Mouse (Mus musculus) hindbrain, embryonic 15.5 days (tissue): ENCODE data around the gene Lamp1. TPM values are rescaled to one million over a fixed set of nuclear protein-coding genes. Genes with fewer than 3 reads are reported as not detected.

Experiments
- ATAC-seq: fragments of 200-750 bp; cut with Nextera tagmentation; 2 replicates; pipeline ENCODE4 v1.8.0; 2017; ENCODE audit warnings: low read depth, moderate number of reproducible peaks, moderate TSS enrichment; ENCODE audit not compliant: low FRiP score
- H3K27ac ChIP-seq: fragments of 300-500 bp; sonication (generic); replicated peaks from 2 replicates; pipeline ENCODE4 v1.5.1; 2015; ENCODE audit warnings: mild to moderate bottlenecking, inconsistent platforms
- H3K27me3 ChIP-seq: fragments of 300-500 bp; sonication (generic); 2 replicates; pipeline ENCODE4 v1.6.1; 2015; ENCODE audit warnings: control low read depth, inconsistent platforms
- H3K36me3 ChIP-seq: fragments of 300-500 bp; sonication (generic); 2 replicates; pipeline ENCODE4 v1.6.1; 2015; ENCODE audit warnings: control low read depth, inconsistent platforms
- H3K4me1 ChIP-seq: fragments of 300-500 bp; sonication (generic); replicated peaks from 2 replicates; pipeline ENCODE4 v1.6.1; 2015; ENCODE audit warnings: control low read depth, inconsistent platforms
- H3K4me2 ChIP-seq: fragments of 300-500 bp; sonication (generic); 2 replicates; pipeline ENCODE4 v1.6.1; 2015; ENCODE audit warnings: moderate library complexity, mild to moderate bottlenecking, inconsistent platforms
- H3K4me3 ChIP-seq: fragments of 300-500 bp; sonication (generic); 2 replicates; pipeline ENCODE4 v1.5.1; 2015; ENCODE audit warnings: mild to moderate bottlenecking, inconsistent platforms
- H3K9ac ChIP-seq: fragments of 300-500 bp; sonication (generic); 2 replicates; pipeline ENCODE4 v1.6.1; 2015; ENCODE audit warnings: inconsistent platforms
- H3K9me3 ChIP-seq: fragments of 300-500 bp; sonication (generic); 2 replicates; pipeline ENCODE4 v1.6.1; 2016; ENCODE audit warnings: control low read depth, inconsistent platforms
- WGBS: fragments of 180-500 bp; shearing (Covaris S2); methylation state at CpG from one replicate; pipeline ENCODE4 v1.1.7; 2015; 5-methylcytosine and 5-hydroxymethylcytosine counted together
- polyA plus RNA-seq: library from polyadenylated mRNA; unstranded; fragments of >200 nt; fragmentation: Nextera tagmentation; extraction: Ambion mirVana; gene quantifications from 2 replicates; pipeline ENCODE4 v1.2.1, GENCODE M21; 2015

Gene Lamp1
- polyA plus RNA-seq, 1 experiment from 2014 or later = 317 TPM

GRCm38 (mm10) chr8:13148476-13148875, 10.5 kb upstream of the Lamp1 start:
- Histone ChIP-seq H3K27me3 (no peaks in the 10 kb centered on the region), H3K4me2 (no peak overlapping the region), H3K36me3 (peaks cover 60% of the 10 kb centered on the region), H3K4me3 (no peak overlapping the region), H3K9me3 (no peaks in the 10 kb centered on the region), H3K4me1 (no peaks in the 10 kb centered on the region), H3K9ac (no peak overlapping the region), H3K27ac (no peak overlapping the region)
- ATAC-seq = no peak
- 93% methylated on average over 2 of the region's 2 CpGs for WGBS

- Histone ChIP-seq H3K27me3 (no peaks in the 10 kb centered on the region), H3K4me1 (no peaks in the 10 kb centered on the region), H3K9ac (no peak overlapping the region), H3K4me2 (no peak overlapping the region), H3K9me3 (no peaks in the 10 kb centered on the region), H3K4me3 (no peak overlapping the region), H3K36me3 (peaks cover 53% of the 10 kb centered on the region), H3K27ac (no peak overlapping the region)
- WGBS = 91% methylated on average over 2 of the region's 2 CpGs
- no peak for ATAC-seq
Measured at GRCm38 (mm10) chr8:13149287-13149686, 9.7 kb upstream of the Lamp1 start.

DNA sequence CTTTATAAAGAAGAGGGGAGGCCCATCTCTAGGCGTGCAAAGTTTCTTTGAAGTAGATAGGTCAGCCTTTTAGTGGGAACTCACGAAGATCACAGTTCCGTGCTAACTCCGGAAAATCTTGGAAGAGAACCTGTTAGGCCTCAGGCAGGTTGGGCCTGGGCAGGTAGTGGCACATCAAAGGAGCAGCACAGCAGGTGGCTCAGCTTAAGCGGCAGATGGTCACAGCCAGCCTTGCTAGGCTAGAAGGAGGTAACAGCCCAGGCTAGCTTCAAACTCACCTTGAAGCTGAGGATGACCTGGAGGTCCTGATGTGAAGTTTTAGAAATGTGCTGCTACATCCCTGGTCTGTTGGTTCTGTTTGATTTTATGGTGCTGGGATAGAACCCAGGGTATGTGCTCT, 9.1 kb upstream of the Lamp1 start:
- H3K27me3 ChIP-seq = no peaks in the 10 kb centered on the region
- H3K4me2 ChIP-seq = no peak overlapping the region
- no peaks in the 10 kb centered on the region for H3K9me3 ChIP-seq
- no peak overlapping the region for H3K9ac ChIP-seq
- H3K27ac ChIP-seq = no peak overlapping the region
- H3K4me3 ChIP-seq = no peak overlapping the region
- WGBS = 71% methylated on average over 5 of the region's 5 CpGs
- ATAC-seq = no peak
- peaks cover 47% of the 10 kb centered on the region for H3K36me3 ChIP-seq
- no peaks in the 10 kb centered on the region for H3K4me1 ChIP-seq

DNA sequence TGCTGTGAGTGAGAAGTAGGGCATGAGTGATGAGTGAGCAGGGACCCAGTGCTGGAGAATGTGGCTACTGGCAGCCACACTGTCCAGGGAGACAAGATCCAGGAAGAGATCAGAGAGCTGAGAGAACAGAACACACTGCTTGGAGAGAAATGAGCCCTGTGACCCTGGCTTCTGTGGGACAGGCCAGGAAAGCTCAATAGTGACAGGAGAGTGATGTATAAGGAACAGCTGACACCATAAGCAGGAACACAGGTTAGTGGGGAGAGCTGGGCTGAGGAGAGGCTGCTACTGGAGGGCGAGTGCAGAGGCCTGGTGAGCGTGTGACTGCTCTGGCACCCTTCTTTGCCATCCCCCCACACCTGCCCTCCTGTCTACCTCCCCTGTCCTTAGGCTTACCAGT, 8.0 kb upstream of the Lamp1 start:
- 90% methylated on average over 2 of the region's 2 CpGs for WGBS
- no peak overlapping the region for H3K4me3 ChIP-seq
- no peak for ATAC-seq
- no peak overlapping the region for H3K9ac ChIP-seq
- peaks cover 36% of the 10 kb centered on the region for H3K36me3 ChIP-seq
- H3K9me3 ChIP-seq = no peaks in the 10 kb centered on the region
- H3K4me2 ChIP-seq = no peak overlapping the region
- no peaks in the 10 kb centered on the region for H3K27me3 ChIP-seq
- no peaks in the 10 kb centered on the region for H3K4me1 ChIP-seq
- no peak overlapping the region for H3K27ac ChIP-seq

DNA sequence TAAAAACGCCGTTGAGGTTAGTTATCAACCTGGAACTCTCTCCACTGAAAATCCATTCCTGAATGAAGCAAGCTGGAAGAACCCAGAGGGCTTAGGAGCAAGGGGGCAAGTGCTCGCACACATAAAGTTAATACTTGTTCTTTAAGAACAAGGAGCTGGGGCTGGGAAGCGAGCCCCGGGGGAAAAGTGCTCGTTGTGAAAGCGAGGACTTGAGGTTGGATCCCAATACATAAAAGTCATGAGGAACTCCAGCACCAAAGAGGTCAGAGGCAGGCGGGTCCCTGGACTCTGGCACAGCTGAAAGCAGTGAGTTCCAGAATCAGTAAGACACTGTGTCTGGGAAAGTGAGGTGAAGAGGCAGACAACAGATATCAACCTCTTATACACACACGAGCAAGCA, 4.9 kb upstream of the Lamp1 start:
- H3K4me1 ChIP-seq = peaks cover 5% of the 10 kb centered on the region
- no peak overlapping the region for H3K4me2 ChIP-seq
- H3K4me3 ChIP-seq = no peak overlapping the region
- H3K27ac ChIP-seq = no peak overlapping the region
- no peak overlapping the region for H3K9ac ChIP-seq
- no peaks in the 10 kb centered on the region for H3K27me3 ChIP-seq
- H3K36me3 ChIP-seq = peaks cover 10% of the 10 kb centered on the region
- no peak for ATAC-seq
- WGBS = 83% methylated on average over 9 of the region's 9 CpGs
- no peaks in the 10 kb centered on the region for H3K9me3 ChIP-seq

GRCm38 (mm10) chr8:13155358-13155757, 3.6 kb upstream of the Lamp1 start:
- Histone ChIP-seq H3K9me3 (no peaks in the 10 kb centered on the region), H3K4me3 (no peak overlapping the region), H3K36me3 (no peaks in the 10 kb centered on the region), H3K27ac (no peak overlapping the region), H3K27me3 (no peaks in the 10 kb centered on the region), H3K4me2 (no peak overlapping the region), H3K9ac (no peak overlapping the region), H3K4me1 (peaks cover 13% of the 10 kb centered on the region)
- no peak for ATAC-seq
- 72% methylated on average over 9 of the region's 9 CpGs for WGBS

DNA sequence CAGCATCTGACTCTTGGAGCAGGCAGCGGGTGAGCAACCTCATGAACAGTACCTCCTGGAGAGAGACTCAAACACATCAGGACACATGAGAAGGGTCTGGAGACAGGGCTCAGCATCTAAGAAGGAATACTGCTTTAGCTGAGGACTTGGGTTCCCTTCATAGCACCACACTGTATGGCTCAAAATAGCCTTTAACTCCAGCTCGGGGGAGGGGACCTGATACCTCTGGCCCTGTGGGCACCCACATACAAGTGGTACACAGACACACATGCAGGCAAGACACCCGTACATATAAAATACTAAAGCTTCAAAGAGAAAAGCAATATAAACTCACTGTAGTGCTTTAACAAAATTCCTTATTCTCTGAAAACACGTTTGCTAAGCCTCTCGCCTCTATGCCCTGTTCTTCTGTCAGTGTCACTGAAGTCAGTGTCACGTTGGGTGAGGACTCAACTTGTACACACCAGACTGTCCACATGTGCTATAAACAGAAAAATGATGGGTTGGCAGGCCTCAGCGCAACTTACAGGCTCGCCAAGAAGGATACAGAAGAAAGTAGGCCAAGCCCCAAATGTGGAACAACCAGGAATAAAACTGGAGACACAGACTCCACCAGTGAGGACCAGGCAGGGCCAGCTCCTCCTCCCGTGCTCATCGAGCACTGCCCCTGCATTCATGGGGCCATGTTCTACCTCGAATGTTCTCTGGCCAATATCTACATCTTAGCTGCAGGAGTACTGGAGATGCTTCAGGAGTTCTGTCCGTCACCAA, 2.4 kb upstream of the Lamp1 start:
- Histone ChIP-seq H3K4me3 (no peak overlapping the region), H3K4me1 (peaks cover 23% of the 10 kb centered on the region), H3K4me2 (no peak overlapping the region), H3K27me3 (no peaks in the 10 kb centered on the region), H3K9ac (no peak overlapping the region), H3K9me3 (no peaks in the 10 kb centered on the region), H3K27ac (no peak overlapping the region), H3K36me3 (no peaks in the 10 kb centered on the region)
- no peak for ATAC-seq
- whole genome bisulfite sequencing = 73% methylated on average over 12 of the region's 12 CpGs

GRCm38 (mm10) chr8:13159377-13159881, 468 bp downstream of the Lamp1 start:
- H3K9me3 ChIP-seq = no peaks in the 10 kb centered on the region
- WGBS = under 1% methylated on average over 41 of the region's 49 CpGs
- H3K4me3 ChIP-seq = peak overlapping the region; percentile 94
- H3K9ac ChIP-seq = peak overlapping the region; percentile 99
- H3K27me3 ChIP-seq = no peaks in the 10 kb centered on the region
- H3K27ac ChIP-seq = peak overlapping the region; percentile 81
- H3K36me3 ChIP-seq = no peaks in the 10 kb centered on the region
- ATAC-seq = peak; percentile 80
- peaks cover 24% of the 10 kb centered on the region for H3K4me1 ChIP-seq
- H3K4me2 ChIP-seq = peak overlapping the region; percentile 90

GRCm38 (mm10) chr8:13160691-13161090, 1.7 kb downstream of the Lamp1 start:
- peak overlapping the region; percentile 90 for H3K4me2 ChIP-seq
- WGBS = 92% methylated on average over 3 of the region's 3 CpGs
- H3K9me3 ChIP-seq = no peaks in the 10 kb centered on the region
- H3K4me1 ChIP-seq = peaks cover 24% of the 10 kb centered on the region
- H3K27me3 ChIP-seq = no peaks in the 10 kb centered on the region
- no peaks in the 10 kb centered on the region for H3K36me3 ChIP-seq
- no peak for ATAC-seq
- H3K9ac ChIP-seq = no peak overlapping the region; the same call in 1 of the 2 replicates
- peak overlapping the region; percentile 94; the same call in 1 of the 2 replicates for H3K4me3 ChIP-seq
- no peak overlapping the region for H3K27ac ChIP-seq

GRCm38 (mm10) chr8:13162098-13162497, 3.1 kb downstream of the Lamp1 start:
- H3K4me3 ChIP-seq = no peak overlapping the region
- peaks cover 6% of the 10 kb centered on the region for H3K36me3 ChIP-seq
- no peak overlapping the region for H3K27ac ChIP-seq
- WGBS = 73% methylated on average over 6 of the region's 6 CpGs
- no peak overlapping the region for H3K9ac ChIP-seq
- peaks cover 24% of the 10 kb centered on the region for H3K4me1 ChIP-seq
- H3K9me3 ChIP-seq = no peaks in the 10 kb centered on the region
- H3K27me3 ChIP-seq = no peaks in the 10 kb centered on the region
- ATAC-seq = no peak
- no peak overlapping the region for H3K4me2 ChIP-seq

- WGBS = 90% methylated on average over 1 of the region's 1 CpGs
- no peak overlapping the region for H3K4me3 ChIP-seq
- peaks cover 21% of the 10 kb centered on the region for H3K4me1 ChIP-seq
- H3K27me3 ChIP-seq = no peaks in the 10 kb centered on the region
- H3K36me3 ChIP-seq = peaks cover 20% of the 10 kb centered on the region
- H3K27ac ChIP-seq = no peak overlapping the region
- no peaks in the 10 kb centered on the region for H3K9me3 ChIP-seq
- H3K9ac ChIP-seq = no peak overlapping the region
- no peak for ATAC-seq
- H3K4me2 ChIP-seq = no peak overlapping the region
Measured at GRCm38 (mm10) chr8:13163563-13163962, 4.6 kb downstream of the Lamp1 start.

- H3K27ac ChIP-seq = no peak overlapping the region
- no peaks in the 10 kb centered on the region for H3K9me3 ChIP-seq
- ATAC-seq = no peak
- WGBS = 92% methylated on average over 5 of the region's 5 CpGs
- H3K36me3 ChIP-seq = peaks cover 28% of the 10 kb centered on the region
- H3K4me2 ChIP-seq = no peak overlapping the region
- H3K9ac ChIP-seq = no peak overlapping the region
- H3K4me3 ChIP-seq = no peak overlapping the region
- peaks cover 19% of the 10 kb centered on the region for H3K4me1 ChIP-seq
- no peaks in the 10 kb centered on the region for H3K27me3 ChIP-seq
Measured at GRCm38 (mm10) chr8:13164361-13164760, 5.4 kb downstream of the Lamp1 start.

GRCm38 (mm10) chr8:13170510-13170909, 11.5 kb downstream of the Lamp1 start:
- H3K4me1 ChIP-seq = no peaks in the 10 kb centered on the region
- H3K36me3 ChIP-seq = peaks cover 81% of the 10 kb centered on the region
- H3K9me3 ChIP-seq = no peaks in the 10 kb centered on the region
- no peak for ATAC-seq
- H3K9ac ChIP-seq = no peak overlapping the region
- 72% methylated on average over 1 of the region's 1 CpGs for WGBS
- no peak overlapping the region for H3K27ac ChIP-seq
- no peak overlapping the region for H3K4me3 ChIP-seq
- no peak overlapping the region for H3K4me2 ChIP-seq
- no peaks in the 10 kb centered on the region for H3K27me3 ChIP-seq
